Mouse (Mus musculus) intestine, postnatal 0 days (tissue): ENCODE results near the gene Nip7. TPM values are rescaled to one million over a fixed set of nuclear protein-coding genes. Genes with fewer than 3 reads are reported as not detected.

Source experiments
- ATAC-seq: fragments of 200-750 bp; cut with Nextera tagmentation; 2 replicates; pipeline ENCODE4 v1.8.0; 2017; ENCODE audit warnings: mild to moderate bottlenecking, moderate TSS enrichment, moderate library complexity
- H3K27ac ChIP-seq: fragments of 300-500 bp; sonication (generic); 2 replicates; pipeline ENCODE4 v1.5.1; 2014; ENCODE audit warnings: mild to moderate bottlenecking, low read depth, low read length, moderate library complexity
- H3K27me3 ChIP-seq: fragments of 300-500 bp; sonication (generic); replicated peaks from 2 replicates; pipeline ENCODE4 v1.6.1; 2014; ENCODE audit warnings: low read length, mixed read lengths; ENCODE audit not compliant: control insufficient read depth, insufficient read depth
- H3K36me3 ChIP-seq: fragments of 300-500 bp; sonication (generic); 2 replicates; pipeline ENCODE4 v1.6.1; 2014; ENCODE audit warnings: mild to moderate bottlenecking, moderate library complexity; ENCODE audit not compliant: control insufficient read depth, insufficient read depth
- H3K4me1 ChIP-seq: fragments of 300-500 bp; sonication (generic); replicated peaks from 2 replicates; pipeline ENCODE4 v1.6.1; 2014; ENCODE audit warnings: antibody characterized with exemption, low read length, mixed read lengths; ENCODE audit not compliant: control insufficient read depth, insufficient read depth
- H3K4me2 ChIP-seq: fragments of 300-500 bp; sonication (generic); replicated peaks from 2 replicates; pipeline ENCODE4 v1.6.1; 2014; ENCODE audit warnings: low read depth, mild to moderate bottlenecking, moderate library complexity
- H3K4me3 ChIP-seq: fragments of 300-500 bp; sonication (generic); 2 replicates; pipeline ENCODE4 v1.5.1; 2014; ENCODE audit warnings: low read depth, low read length
- H3K9ac ChIP-seq: fragments of 300-500 bp; sonication (generic); 2 replicates; pipeline ENCODE4 v1.6.1; 2014; ENCODE audit warnings: mild to moderate bottlenecking, low read depth, low read length
- H3K9me3 ChIP-seq: fragments of 300-500 bp; sonication (generic); 2 replicates; pipeline ENCODE4 v1.6.1; 2016; ENCODE audit warnings: mixed run types; ENCODE audit not compliant: control insufficient read depth
- CTCF ChIP-seq: sonication (generic); IDR thresholded peaks from 2 replicates; pipeline ENCODE4 v1.5.1; 2016; ENCODE audit warnings: low read depth, mild to moderate bottlenecking, control low read depth, antibody characterized with exemption, moderate library complexity
- WGBS: fragments of 180-500 bp; shearing (Covaris S2); extraction: QIAGEN DNeasy Blood & Tissue Kit; methylation state at CpG from one replicate; pipeline ENCODE4 v1.1.7; 2014; 5-methylcytosine and 5-hydroxymethylcytosine counted together
- polyA plus RNA-seq: library from polyadenylated mRNA; unstranded; fragments of >200 nt; fragmentation: Nextera tagmentation; extraction: Ambion mirVana; gene quantifications from 2 replicates; pipeline ENCODE4 v1.2.1, GENCODE M21; 2015

The Nip7 gene
- polyA plus RNA-seq, 1 experiment from 2014 or later, result 44.7 TPM

GRCm38 (mm10) chr8:107040632-107041031, 16.0 kb upstream of the Nip7 start:
- WGBS, result 78% methylated on average over 7 of the region's 7 CpGs
- TF ChIP-seq CTCF, result no peak
- no peaks in the 10 kb centered on the region for H3K9me3 ChIP-seq
- no peaks in the 10 kb centered on the region for H3K4me1 ChIP-seq
- no peaks in the 10 kb centered on the region for H3K27me3 ChIP-seq
- no peak overlapping the region for H3K9ac ChIP-seq
- ATAC-seq, result no peak
- H3K4me3 ChIP-seq, result no peak overlapping the region
- no peak overlapping the region for H3K27ac ChIP-seq
- no peak overlapping the region for H3K4me2 ChIP-seq
- peaks cover 78% of the 10 kb centered on the region for H3K36me3 ChIP-seq

DNA sequence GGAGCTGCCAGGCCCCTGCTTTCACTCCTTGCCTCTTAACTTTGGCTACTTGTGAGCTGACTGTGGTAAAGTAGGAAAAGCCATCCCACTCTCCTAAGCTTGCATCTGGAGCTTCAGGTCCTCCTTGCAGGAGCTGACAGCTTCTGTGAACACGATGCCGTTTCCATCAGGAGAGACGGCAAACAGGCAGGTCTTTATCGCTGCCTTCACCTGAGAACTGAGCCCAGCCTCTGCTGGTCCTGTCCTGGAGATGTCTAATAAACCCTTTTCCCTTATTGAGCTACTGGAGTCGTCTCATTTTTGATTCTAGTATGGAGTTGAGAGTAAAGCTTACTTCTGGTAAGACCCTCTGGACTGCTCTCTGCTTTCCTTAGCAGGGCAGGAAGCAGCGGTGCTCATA, 11.2 kb upstream of the Nip7 start:
- peak overlapping the region; percentile 50; the same call in 1 of the 2 replicates for H3K27ac ChIP-seq
- no peak overlapping the region for H3K4me2 ChIP-seq
- H3K9ac ChIP-seq, result no peak overlapping the region
- 88% methylated on average over 6 of the region's 6 CpGs for WGBS
- H3K36me3 ChIP-seq, result peaks cover 56% of the 10 kb centered on the region
- no peak overlapping the region for H3K4me3 ChIP-seq
- H3K9me3 ChIP-seq, result no peaks in the 10 kb centered on the region
- ATAC-seq, result no peak
- H3K4me1 ChIP-seq, result no peaks in the 10 kb centered on the region
- H3K27me3 ChIP-seq, result no peaks in the 10 kb centered on the region
- no peak for TF ChIP-seq CTCF

GRCm38 (mm10) chr8:107046976-107047375, 9.7 kb upstream of the Nip7 start:
- Histone ChIP-seq H3K4me3 (no peak overlapping the region), H3K36me3 (peaks cover 57% of the 10 kb centered on the region), H3K9ac (no peak overlapping the region), H3K9me3 (no peaks in the 10 kb centered on the region), H3K4me2 (peak overlapping the region; percentile 91; the same call in 1 of the 2 replicates), H3K27me3 (no peaks in the 10 kb centered on the region), H3K4me1 (no peaks in the 10 kb centered on the region), H3K27ac (no peak overlapping the region)
- TF ChIP-seq CTCF, result no peak
- no peak for ATAC-seq
- 74% methylated on average over 5 of the region's 5 CpGs for WGBS

DNA sequence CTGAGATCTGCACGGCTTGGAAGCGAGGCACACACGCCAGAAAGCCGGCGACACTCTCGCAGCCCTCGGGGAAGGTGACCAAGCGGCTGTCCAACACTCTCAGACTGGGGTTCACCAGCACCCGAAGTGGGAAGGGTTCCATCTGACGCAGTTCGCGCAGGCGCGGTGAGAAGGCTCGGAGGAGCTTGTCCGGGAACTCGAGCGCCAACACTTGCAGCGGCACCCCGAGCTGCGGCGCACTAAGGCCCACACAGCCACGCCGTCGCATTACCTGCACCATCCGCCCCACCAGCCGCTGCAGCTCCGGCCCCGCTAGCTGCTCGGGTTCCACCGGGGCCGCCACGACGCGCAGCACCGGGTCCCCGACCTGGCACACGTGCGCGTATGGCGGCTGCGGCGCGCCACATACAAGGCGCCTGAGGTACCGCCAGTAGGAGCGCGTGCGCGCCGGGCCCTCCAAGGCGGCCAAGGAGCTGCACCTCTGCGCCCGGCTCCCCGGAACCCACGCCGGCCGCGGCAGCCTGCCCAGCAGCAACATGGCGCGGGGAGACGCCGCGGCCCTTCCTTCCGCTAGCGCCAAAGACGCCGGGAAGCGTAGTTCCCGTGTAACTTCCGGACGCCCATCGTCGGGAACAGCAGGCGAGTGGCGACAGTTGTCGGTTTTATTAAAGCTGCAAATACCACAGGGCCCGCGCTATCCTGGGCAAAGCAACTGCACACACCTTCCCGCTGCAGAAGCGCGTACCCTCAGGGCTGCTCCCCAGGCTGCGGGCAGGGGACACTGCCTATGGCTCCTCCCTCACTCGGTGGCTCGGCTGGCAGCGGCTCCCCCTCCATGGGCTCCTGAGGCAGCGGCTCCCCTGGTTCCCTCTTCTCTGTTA, 8.4 kb upstream of the Nip7 start, which contains the start of gene Pdf:
Gene Pdf (minus strand): TSS at position 554 of the 881 bp plus-strand sequence.
- H3K4me2 ChIP-seq, result peak within 1 kb of the TSS; percentile 91
- peak within 1 kb of the TSS; percentile 87 for H3K4me3 ChIP-seq
- H3K9ac ChIP-seq, result peak within 1 kb of the TSS; percentile 81
- 2% methylated on average over 81 of the region's 87 CpGs for WGBS
- H3K9me3 ChIP-seq, result no peaks in the 10 kb centered on the region
- TF ChIP-seq CTCF, result peak; percentile 26; the same call in 1 of the 2 replicates
- peaks cover 55% of the 10 kb centered on the region for H3K36me3 ChIP-seq
- peak; percentile 80 for ATAC-seq
- H3K27ac ChIP-seq, result peak within 1 kb of the TSS; percentile 86
- no peaks in the 10 kb centered on the region for H3K27me3 ChIP-seq
- H3K4me1 ChIP-seq, result no peaks in the 10 kb centered on the region

DNA sequence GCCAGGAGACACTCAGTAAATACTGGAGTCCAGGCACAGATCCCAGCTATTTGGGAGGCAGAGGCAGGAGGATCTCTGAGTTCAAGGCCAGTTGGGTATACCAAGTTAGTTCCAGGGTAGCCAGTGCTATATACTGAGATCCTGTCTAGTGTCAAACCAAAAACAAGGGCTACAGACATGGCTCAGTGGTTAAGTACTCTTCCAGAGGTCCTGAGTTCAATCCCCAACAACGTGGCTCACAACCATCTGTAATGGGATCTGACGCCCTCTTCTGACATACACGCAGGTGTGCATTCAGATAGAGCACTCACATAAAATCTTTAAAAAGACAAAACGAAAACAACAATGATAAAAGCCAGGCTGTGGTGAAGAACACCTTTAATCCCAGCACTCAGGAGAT, 7.2 kb upstream of the Nip7 start:
- H3K9ac ChIP-seq, result no peak overlapping the region
- H3K4me1 ChIP-seq, result no peaks in the 10 kb centered on the region
- no peak overlapping the region for H3K4me3 ChIP-seq
- H3K4me2 ChIP-seq, result peak overlapping the region; percentile 91
- WGBS, result 95% methylated on average over 4 of the region's 4 CpGs
- H3K27ac ChIP-seq, result no peak overlapping the region
- peaks cover 52% of the 10 kb centered on the region for H3K36me3 ChIP-seq
- no peak for TF ChIP-seq CTCF
- no peaks in the 10 kb centered on the region for H3K9me3 ChIP-seq
- no peak for ATAC-seq
- no peaks in the 10 kb centered on the region for H3K27me3 ChIP-seq

DNA sequence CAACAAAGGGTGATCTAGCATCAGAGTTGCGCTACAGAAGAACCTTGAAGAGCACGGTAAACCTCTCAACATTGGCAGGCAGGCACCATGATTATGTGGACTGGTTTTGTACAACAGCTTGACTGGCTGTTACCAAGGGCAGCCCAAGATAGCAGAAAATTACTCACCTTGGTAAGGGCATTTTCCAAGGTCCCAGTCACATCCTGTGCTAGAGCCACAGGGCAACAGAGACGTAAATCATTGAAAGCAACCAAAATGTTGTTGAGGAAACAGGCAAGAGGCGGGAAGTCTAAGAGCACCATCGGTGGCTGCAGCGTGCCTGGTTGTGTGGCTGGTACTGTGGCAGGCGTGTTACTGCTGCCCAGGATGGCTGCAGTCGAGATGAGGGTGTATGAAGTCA, 4.6 kb upstream of the Nip7 start:
- TF ChIP-seq CTCF, result no peak
- no peaks in the 10 kb centered on the region for H3K27me3 ChIP-seq
- no peaks in the 10 kb centered on the region for H3K9me3 ChIP-seq
- H3K36me3 ChIP-seq, result peaks cover 34% of the 10 kb centered on the region
- H3K4me3 ChIP-seq, result no peak overlapping the region
- no peak overlapping the region for H3K4me2 ChIP-seq
- no peak for ATAC-seq
- H3K9ac ChIP-seq, result no peak overlapping the region
- no peaks in the 10 kb centered on the region for H3K4me1 ChIP-seq
- WGBS, result 97% methylated on average over 8 of the region's 8 CpGs
- no peak overlapping the region for H3K27ac ChIP-seq
